Mouse (Mus musculus) CH12.LX (cell line): Measurements from ENCODE around the gene Tbccd1. TPM values are rescaled to one million over a fixed set of nuclear protein-coding genes. Genes with fewer than 3 reads are reported as not detected.

ENCODE experiments used
- DNase-seq: peaks from one replicate; pipeline ENCODE4 v3.0.0-alpha.2; 2013; ENCODE audit errors: extremely low read depth
- H3K27ac ChIP-seq: 2 replicates; pipeline ENCODE4 v1.5.1; 2012; ENCODE audit warnings: low read depth, mild to moderate bottlenecking, control low read depth, moderate library complexity; ENCODE audit not compliant: insufficient read depth
- H3K27me3 ChIP-seq: replicated peaks from 2 replicates; pipeline ENCODE3; 2012; ENCODE audit warnings: inconsistent platforms
- H3K36me3 ChIP-seq, 2 experiments: replicated peaks in 1 of 2; 2 replicates each; pipeline versions ENCODE3 to v1.6.1; 2012; ENCODE audit warnings: inconsistent platforms in 1 of 2, low read length in 1 of 2, mild to moderate bottlenecking in 1 of 2, mixed read lengths in 1 of 2, moderate library complexity in 1 of 2; ENCODE audit not compliant: control insufficient read depth in 1 of 2, insufficient read depth in 1 of 2
- H3K4me1 ChIP-seq, 2 experiments: 2 replicates each; pipeline ENCODE4 v1.6.1; 2012; ENCODE audit warnings: inconsistent platforms in 1 of 2, moderate library complexity in 1 of 2; ENCODE audit not compliant: insufficient read depth in 2 of 2, control insufficient read depth in 1 of 2
- H3K4me2 ChIP-seq: 2 replicates; pipeline ENCODE4 v1.6.1; 2012; ENCODE audit warnings: low read depth, mild to moderate bottlenecking, control low read depth; ENCODE audit not compliant: poor library complexity, insufficient read depth, severe bottlenecking
- H3K4me3 ChIP-seq, 3 experiments: fragments of 150-350 bp in 1 of 3; sonication (generic) in 1 of 3; replicated peaks in 1 of 3; 2 replicates each; pipeline versions ENCODE3 to v1.5.1; 2011 to 2012; ENCODE audit warnings: low read depth in 2 of 3, low read length in 2 of 3, mild to moderate bottlenecking in 2 of 3, moderate library complexity in 2 of 3, control low read depth in 1 of 3, improper control_type of control experiment in 1 of 3, inconsistent platforms in 1 of 3, mixed read lengths in 1 of 3; ENCODE audit not compliant: poor library complexity in 1 of 3
- H3K79me2 ChIP-seq: replicated peaks from 2 replicates; pipeline ENCODE4 v1.6.1; 2012; ENCODE audit warnings: mild to moderate bottlenecking, moderate library complexity; ENCODE audit not compliant: control insufficient read depth, poor library complexity, insufficient read depth, severe bottlenecking; ENCODE audit errors: extremely low read depth
- H3K9ac ChIP-seq: 2 replicates; pipeline ENCODE4 v1.6.1; 2012; ENCODE audit warnings: low read depth, mild to moderate bottlenecking, control low read depth, moderate library complexity; ENCODE audit not compliant: insufficient read depth
- H3K9me3 ChIP-seq: replicated peaks from 2 replicates; pipeline ENCODE3; 2012; ENCODE audit warnings: low read length, inconsistent platforms, mixed read lengths
- CHD1 ChIP-seq: IDR thresholded peaks from 2 replicates; pipeline ENCODE4 v1.6.1; 2012; ENCODE audit warnings: low read depth, low read length, improper control_type of control experiment, inconsistent platforms
- CHD2 ChIP-seq: IDR thresholded peaks from 2 replicates; pipeline ENCODE4 v1.6.1; 2011; ENCODE audit warnings: low read length, improper control_type of control experiment
- CTCF ChIP-seq, 2 experiments: IDR thresholded peaks in 1 of 2; conservative IDR thresholded peaks in 1 of 2; 2 replicates each; pipeline ENCODE4 v1.5.1; 2011 to 2012; ENCODE audit warnings: low read depth in 2 of 2, low read length in 2 of 2, improper control_type of control experiment in 1 of 2, inconsistent platforms in 1 of 2, mild to moderate bottlenecking in 1 of 2, moderate library complexity in 1 of 2
- E2F4 ChIP-seq: IDR thresholded peaks from 2 replicates; pipeline ENCODE4 v1.6.1; 2011; ENCODE audit warnings: low read depth, low read length, improper control_type of control experiment; ENCODE audit not compliant: insufficient replicate concordance
- ELF1 ChIP-seq: IDR thresholded peaks from 2 replicates; pipeline ENCODE4 v1.6.1; 2014; ENCODE audit warnings: low read depth, mild to moderate bottlenecking, inconsistent platforms, low read length, improper control_type of control experiment
- EP300 ChIP-seq: IDR thresholded peaks from 2 replicates; pipeline ENCODE4 v1.6.1; 2011; ENCODE audit warnings: low read length, improper control_type of control experiment
- ETS1 ChIP-seq: conservative IDR thresholded peaks from 2 replicates; pipeline ENCODE4 v1.6.1; 2012; ENCODE audit warnings: low read depth, mild to moderate bottlenecking, inconsistent platforms, low read length, improper control_type of control experiment, moderate library complexity
- GABPA ChIP-seq: IDR thresholded peaks from 2 replicates; pipeline ENCODE4 v1.6.1; 2012; ENCODE audit warnings: low read depth, low read length, improper control_type of control experiment, inconsistent platforms; ENCODE audit not compliant: insufficient replicate concordance
- HCFC1 ChIP-seq: IDR thresholded peaks from 2 replicates; pipeline ENCODE4 v1.6.1; 2012; ENCODE audit warnings: low read depth, mild to moderate bottlenecking, inconsistent platforms, low read length, improper control_type of control experiment
- JUN ChIP-seq: IDR thresholded peaks from 2 replicates; pipeline ENCODE4 v1.6.1; 2011; ENCODE audit warnings: low read depth, mild to moderate bottlenecking, low read length, improper control_type of control experiment, moderate library complexity; ENCODE audit not compliant: insufficient read depth
- JUND ChIP-seq: conservative IDR thresholded peaks from 2 replicates; pipeline ENCODE4 v1.6.1; 2011; ENCODE audit warnings: low read depth, low read length, improper control_type of control experiment
- MAZ ChIP-seq: IDR thresholded peaks from 2 replicates; pipeline ENCODE4 v1.6.1; 2012; ENCODE audit warnings: low read depth, mild to moderate bottlenecking, inconsistent platforms, low read length, improper control_type of control experiment, moderate library complexity
- NRF1 ChIP-seq: IDR thresholded peaks from 2 replicates; pipeline ENCODE4 v1.6.1; 2014; ENCODE audit warnings: low read depth, mild to moderate bottlenecking, inconsistent platforms, low read length, improper control_type of control experiment, moderate library complexity
- PAX5 ChIP-seq: IDR thresholded peaks from 2 replicates; pipeline ENCODE4 v1.6.1; 2012; ENCODE audit warnings: low read length, inconsistent platforms, mixed read lengths
- RAD21 ChIP-seq: IDR thresholded peaks from 2 replicates; pipeline ENCODE4 v1.6.1; 2011; ENCODE audit warnings: low read depth, mild to moderate bottlenecking, low read length, improper control_type of control experiment, moderate library complexity
- TCF12 ChIP-seq: IDR thresholded peaks from 2 replicates; pipeline ENCODE4 v1.6.1; 2014; ENCODE audit warnings: low read depth, mild to moderate bottlenecking, inconsistent platforms, low read length, improper control_type of control experiment
- UBTF ChIP-seq: IDR thresholded peaks from 2 replicates; pipeline ENCODE4 v1.6.1; 2012; ENCODE audit warnings: low read depth, mild to moderate bottlenecking, inconsistent platforms, low read length, improper control_type of control experiment, moderate library complexity
- USF1 ChIP-seq: IDR thresholded peaks from 2 replicates; pipeline ENCODE4 v1.6.1; 2014; ENCODE audit warnings: low read depth, mild to moderate bottlenecking, inconsistent platforms, low read length, improper control_type of control experiment
- USF2 ChIP-seq: conservative IDR thresholded peaks from 2 replicates; pipeline ENCODE4 v1.6.1; 2011; ENCODE audit warnings: low read depth, low read length, improper control_type of control experiment
- ZKSCAN1 ChIP-seq: IDR thresholded peaks from 2 replicates; pipeline ENCODE4 v1.6.1; 2012; ENCODE audit warnings: low read depth, inconsistent platforms, low read length, improper control_type of control experiment, borderline replicate concordance
- ZMIZ1 ChIP-seq: IDR thresholded peaks from 2 replicates; pipeline ENCODE4 v1.6.1; 2012; ENCODE audit warnings: low read depth, mild to moderate bottlenecking, inconsistent platforms, low read length, improper control_type of control experiment
- dilution Hi-C: fragments of 300-500 bp; cut with MboI; formaldehyde crosslinking; loops from 2 replicates; pipeline ENCODE4 v1.14.3; 2020; ENCODE audit warnings: low sequenced_read_pairs; ENCODE audit not compliant: extremely low pct_unique_long_range_greater_than_20kb, extremely low pct_ligation_motif_present
- in situ Hi-C: fragments of 300-500 bp; cut with MboI; formaldehyde crosslinking; loops from 3 replicates; pipeline ENCODE4 v1.14.3; 2019; ENCODE audit warnings: low sequenced_read_pairs, low pct_ligation_motif_present, low pct_unique_long_range_greater_than_20kb, mixed read lengths
- polyA plus RNA-seq: library from polyadenylated mRNA; unstranded; fragments of >175 nt; gene quantifications from 2 replicates; pipeline ENCODE4 v1.2.1, GENCODE M21; 2012; ENCODE audit warnings: low read depth; ENCODE audit not compliant: insufficient read length
- total RNA-seq, 2 experiments: library from RNA; depleted of rRNA; stranded (reverse); fragments of 300-350 nt in 1 of 2; fragments of >200 nt in 1 of 2; gene quantifications; 2 replicates each; pipeline ENCODE4 v1.2.3; 2012 to 2014

The Tbccd1 gene
- total and polyA plus RNA-seq, 3 experiments: 15.1 to 19.9 (median 16.6) TPM

DNA sequence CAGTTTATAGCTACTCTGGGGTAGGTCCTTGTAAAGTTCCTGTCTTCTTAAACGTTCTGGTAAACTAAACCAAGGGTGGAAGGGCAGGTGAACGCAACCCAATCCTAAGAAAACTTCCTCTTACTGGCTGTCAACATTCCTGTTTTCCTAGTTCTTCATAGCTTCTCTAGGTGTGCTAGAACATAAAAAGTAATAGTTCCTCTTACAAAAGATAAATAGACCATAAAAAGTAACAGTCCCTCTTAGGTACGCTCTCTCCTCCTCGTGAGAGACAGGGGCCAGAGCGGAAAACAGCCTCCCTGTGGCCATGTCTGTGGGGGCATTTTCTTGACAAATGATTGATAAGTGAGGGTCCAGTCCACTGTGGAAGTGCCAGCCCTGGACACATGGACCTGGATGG is 12.6 kb downstream of the Tbccd1 start:
- H3K4me2 ChIP-seq: no peak overlapping the region
- no peaks in the 10 kb centered on the region for H3K4me1 ChIP-seq
- TF ChIP-seq UBTF (no peak), RAD21 (no peak), HCFC1 (no peak), ELF1 (no peak), JUND (no peak), CHD1 (no peak), TCF12 (no peak), CHD2 (no peak), USF2 (no peak), E2F4 (no peak)
- H3K9ac ChIP-seq: no peak overlapping the region
- no peaks in the 10 kb centered on the region for H3K27me3 ChIP-seq
- no peaks in the 10 kb centered on the region for H3K9me3 ChIP-seq
- no peak overlapping the region for H3K4me3 ChIP-seq
- no peak overlapping the region for H3K27ac ChIP-seq
- in situ Hi-C loops (no loop called here), dilution Hi-C loops (no loop called here)
- H3K36me3 ChIP-seq: peaks cover 22 to 69% of the 10 kb centered on the region in 2 experiments
- H3K79me2 ChIP-seq: no peaks in the 10 kb centered on the region
- no peak for DNase-seq

DNA sequence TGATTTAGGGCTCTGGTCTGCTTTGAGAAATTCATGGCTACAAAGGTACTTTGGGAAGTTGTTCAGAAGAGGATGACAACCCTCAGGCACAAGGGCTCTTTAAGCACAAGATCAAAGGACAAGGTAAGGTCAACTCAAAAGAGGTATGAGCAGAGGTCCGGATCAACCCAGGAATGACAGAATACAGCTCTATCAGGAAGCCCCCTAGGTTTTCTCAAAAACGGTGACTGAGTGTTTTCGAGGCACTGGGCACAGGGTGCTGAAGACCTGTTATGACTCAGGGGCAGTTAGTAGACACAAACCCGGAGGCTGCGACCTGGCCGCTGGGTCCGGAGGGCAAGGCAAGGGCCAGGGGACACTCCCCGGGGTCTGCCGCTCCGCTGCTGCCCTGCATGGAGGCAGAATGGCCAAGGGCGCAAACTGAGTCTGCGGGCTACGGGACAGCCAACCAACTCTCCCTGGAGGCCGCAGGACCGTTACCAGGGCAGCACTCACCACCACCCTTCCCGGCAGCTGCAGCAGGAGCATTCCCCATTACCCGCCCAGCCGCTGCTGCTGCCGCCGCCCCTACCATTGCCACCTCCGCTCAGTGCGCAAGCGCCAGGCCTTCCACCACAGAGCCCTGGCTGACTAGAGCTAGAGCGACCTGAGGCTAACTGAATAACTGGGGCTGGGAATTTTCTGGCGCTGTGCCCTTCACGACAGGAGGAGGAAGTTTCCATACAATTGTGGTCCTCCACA is 13.2 kb downstream of the Tbccd1 start:
- no peak overlapping the region for H3K4me2 ChIP-seq
- in situ Hi-C loops: no loop called here
- DNase-seq: no peak
- H3K9me3 ChIP-seq: no peaks in the 10 kb centered on the region
- dilution Hi-C loops: no loop called here
- peaks cover 26 to 70% of the 10 kb centered on the region in 2 experiments for H3K36me3 ChIP-seq
- no peaks in the 10 kb centered on the region for H3K27me3 ChIP-seq
- no peak overlapping the region for H3K27ac ChIP-seq
- H3K9ac ChIP-seq: no peak overlapping the region
- no peak overlapping the region for H3K4me3 ChIP-seq
- TF ChIP-seq JUND: no peak
- no peak for TF ChIP-seq CTCF (conservative IDR thresholded peaks at IDR 0.05 in 1 of 2, IDR thresholded peaks at IDR 0.05 in 1 of 2; ENCODE audit: low read depth in 2 of 2, low read length in 2 of 2)
- no peak for TF ChIP-seq ETS1
- no peak for TF ChIP-seq ZMIZ1
- no peak for TF ChIP-seq USF1
- TF ChIP-seq EP300: no peak
- TF ChIP-seq NRF1: no peak
- no peak for TF ChIP-seq CHD1
- no peak for TF ChIP-seq RAD21
- TF ChIP-seq E2F4: no peak
- no peak for TF ChIP-seq MAZ
- TF ChIP-seq PAX5: no peak
- TF ChIP-seq UBTF: no peak
- TF ChIP-seq CHD2: no peak
- no peak for TF ChIP-seq ZKSCAN1
- no peak for TF ChIP-seq JUN
- TF ChIP-seq GABPA: no peak
- no peaks in the 10 kb centered on the region for H3K4me1 ChIP-seq
- no peaks in the 10 kb centered on the region for H3K79me2 ChIP-seq
